Mouse (Mus musculus): Measurements from ENCODE around the gene Smg6. TPM values are rescaled to one million over a fixed set of nuclear protein-coding genes. Genes with fewer than 3 reads are reported as not detected.
"Not testable (repeated sequence)": the region's sequence is repeated elsewhere in the genome, so short reads cannot be mapped to it uniquely, and the experiment has no call there.

Gene Smg6
- total RNA-seq, 2 experiments from 2014 or later: 30.3 to 31.4 TPM

- DNase-seq (ENCODE audit: low spot score in 2 of 2): peak; percentile 82 to 83
These were observed 240.0 kb downstream of the Smg6 start for GRCm38 (mm10) chr11:75165441-75166192.

GRCm38 (mm10) chr11:75166193-75166842, 240.7 kb downstream of the Smg6 start:
- no peak for DNase-seq (ENCODE audit: low spot score in 2 of 2)

GRCm38 (mm10) chr11:75166861-75167642, 241.4 kb downstream of the Smg6 start:
- no peak for DNase-seq (ENCODE audit: low spot score in 2 of 2)

GRCm38 (mm10) chr11:75167643-75168589, 242.3 kb downstream of the Smg6 start:
- DNase-seq (ENCODE audit: low spot score in 2 of 2): no peak

GRCm38 (mm10) chr11:75168590-75169361, 243.2 kb downstream of the Smg6 start:
- peak; percentile 77 to 83 for DNase-seq (ENCODE audit: low spot score in 2 of 2)

GRCm38 (mm10) chr11:75169405-75170080, 243.9 kb downstream of the Smg6 start, which contains the start of gene Hic1:
Hic1 (minus strand) TSS chr11:75169519.
- no peak for DNase-seq (ENCODE audit: low spot score in 2 of 2)

- DNase-seq (ENCODE audit: low spot score in 2 of 2): peak; percentile 94 to 95
These were observed 244.6 kb downstream of the Smg6 start for GRCm38 (mm10) chr11:75170136-75170751.

GRCm38 (mm10) chr11:75171186-75171865, 245.7 kb downstream of the Smg6 start:
- no peak for DNase-seq (ENCODE audit: low spot score in 2 of 2)

GRCm38 (mm10) chr11:75172151-75173094, 246.8 kb downstream of the Smg6 start:
- DNase-seq (ENCODE audit: low spot score in 2 of 2): peak; percentile 77 to 84

- DNase-seq (ENCODE audit: low spot score in 2 of 2): peak; percentile 91 to 96
These were observed 247.6 kb downstream of the Smg6 start for GRCm38 (mm10) chr11:75173095-75173798.

GRCm38 (mm10) chr11:75173799-75174165, 248.2 kb downstream of the Smg6 start:
- DNase-seq (ENCODE audit: low spot score in 2 of 2): no peak

GRCm38 (mm10) chr11:75174574-75174973, 249.0 kb downstream of the Smg6 start:
- not testable (repeated sequence) for DNase-seq (ENCODE audit: low spot score in 2 of 2)

- no peak for DNase-seq (ENCODE audit: low spot score in 2 of 2)
These were observed 252.4 kb downstream of the Smg6 start for GRCm38 (mm10) chr11:75178011-75178410.

- DNase-seq (ENCODE audit: low spot score in 2 of 2): peak; percentile 86 to 88
These were observed 253.1 kb downstream of the Smg6 start, which contains the start of gene Ovca2 for GRCm38 (mm10) chr11:75178672-75179208. Ovca2 (minus strand) TSS chr11:75178835.

GRCm38 (mm10) chr11:75183917-75184570, 258.4 kb downstream of the Smg6 start:
- peak; percentile 68 to 87 for DNase-seq (ENCODE audit: low spot score in 2 of 2)
